Mouse (Mus musculus) spleen, adult 10 weeks (tissue): ENCODE measurements around the gene Kif1a. TPM values are rescaled to one million over a fixed set of nuclear protein-coding genes. Genes with fewer than 3 reads are reported as not detected.

Source experiments
- polyA plus RNA-seq: library from polyadenylated mRNA; stranded (reverse); fragments of 350-450 nt; fragmentation: Illumina TruSeq; extraction: RNeasy Lipid Tissue Mini Kit (QIAGEN cat#74804); gene quantifications from one replicate; pipeline ENCODE4 v1.2.3, GENCODE M21; 2015; ENCODE audit warnings: low replicate concordance; ENCODE audit not compliant: insufficient read depth

Gene Kif1a
- 0.26 TPM for polyA plus RNA-seq

DNA sequence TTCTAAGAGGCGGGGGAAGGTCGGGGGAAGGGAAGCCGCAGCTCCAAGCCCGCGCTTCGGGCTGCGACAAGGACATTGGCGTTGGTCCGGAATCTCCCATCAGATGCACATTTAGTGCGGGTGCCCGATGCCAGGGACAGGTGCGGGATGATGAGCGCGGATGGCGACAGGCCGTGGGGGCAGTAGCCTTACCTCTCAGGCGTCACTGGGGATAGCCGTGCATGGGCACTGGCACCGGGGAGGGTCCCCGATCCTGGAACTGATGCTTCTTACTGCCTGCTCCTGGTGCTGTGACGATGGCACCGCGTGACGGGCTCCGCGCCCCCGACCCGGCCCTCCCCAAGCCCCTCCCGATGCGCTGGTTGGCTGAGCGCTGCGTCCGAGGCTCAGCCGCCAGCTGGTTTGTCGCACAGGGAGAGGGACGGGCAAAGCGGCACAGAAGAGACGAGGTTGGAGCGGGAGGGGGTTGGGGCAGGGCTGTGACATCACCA is at the start of gene Kif1a:
Gene Kif1a (minus strand): TSS at position 381 of the 491 bp plus-strand sequence.

DNA sequence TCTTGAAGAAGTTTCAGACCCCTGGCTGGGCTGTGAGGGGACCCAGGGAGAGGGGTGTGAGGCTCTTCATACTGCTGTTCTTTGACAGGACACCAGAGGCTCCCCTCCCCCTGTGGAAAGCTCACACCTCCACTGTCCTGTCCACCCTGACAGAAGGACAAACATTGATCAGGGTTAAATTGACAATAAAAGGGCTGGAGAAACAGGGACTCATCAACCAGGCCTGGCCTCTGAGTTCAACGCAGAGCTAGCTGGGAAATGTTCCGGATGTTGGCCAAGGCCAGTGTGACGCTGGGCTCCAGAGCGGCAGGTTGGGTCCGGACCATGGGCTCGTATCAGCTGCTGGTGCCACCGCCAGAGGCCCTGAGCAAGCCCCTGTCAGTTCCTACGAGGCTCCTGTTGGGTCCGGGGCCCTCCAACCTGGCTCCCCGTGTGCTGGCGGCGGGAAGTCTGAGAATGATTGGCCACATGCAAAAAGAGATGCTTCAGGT is 33.3 kb upstream of the Kif1a start, which contains the start of gene Agxt:
Gene Agxt (plus strand): TSS at position 205 of the 491 bp plus-strand sequence.

DNA sequence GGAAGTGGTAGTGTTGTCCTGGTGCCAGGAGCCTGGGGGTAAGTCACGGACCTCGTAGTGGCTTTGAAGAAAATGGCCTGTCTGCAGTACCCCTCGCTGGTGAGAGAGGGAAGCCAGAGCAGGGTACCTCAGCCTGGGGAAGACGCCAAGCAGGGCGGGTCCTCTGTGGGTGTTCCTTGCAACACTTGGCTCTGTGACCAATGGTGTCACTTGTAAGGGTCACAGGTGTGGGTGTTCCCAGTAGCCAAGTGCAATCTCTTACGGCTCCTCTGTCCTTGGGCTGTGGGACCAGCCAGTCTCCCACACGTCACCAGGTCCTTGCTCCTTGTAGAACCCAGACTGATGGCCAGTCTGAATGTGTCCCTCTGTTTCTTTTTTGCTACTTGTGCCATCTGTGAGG is 95.7 kb downstream of the Kif1a start, which contains the start of gene Aqp12:
Gene Aqp12 (plus strand): TSS at position 274 of the 400 bp plus-strand sequence.

Other genes with a start within 250 kb of the Kif1a start
- 0.46 TPM for gene Ankmy1, start 199.0 kb downstream of the Kif1a start, polyA plus RNA-seq
- 4.8 TPM for gene Dusp28, start 195.0 kb downstream of the Kif1a start, polyA plus RNA-seq
- gene Rnpepl1, start 191.2 kb downstream of the Kif1a start, polyA plus RNA-seq: 25.5 TPM
- gene Capn10, start 167.6 kb downstream of the Kif1a start, polyA plus RNA-seq: 7.0 TPM
- gene Gpr35, start 151.1 kb downstream of the Kif1a start, polyA plus RNA-seq: 16.5 TPM
- gene Aqp12, start 95.6 kb downstream of the Kif1a start, polyA plus RNA-seq: not detected
- not detected for gene Agxt, start 33.3 kb upstream of the Kif1a start, polyA plus RNA-seq
- not detected for gene 2310007B03Rik, start 59.0 kb upstream of the Kif1a start, polyA plus RNA-seq
- gene Crocc2, start 66.8 kb upstream of the Kif1a start, polyA plus RNA-seq: 0.30 TPM
- 35.9 TPM for gene Sned1, start 133.9 kb upstream of the Kif1a start, polyA plus RNA-seq
- gene Mterf4, start 204.0 kb upstream of the Kif1a start, polyA plus RNA-seq: 21.9 TPM
- 33.8 TPM for gene Ppp1r7, start 240.9 kb upstream of the Kif1a start, polyA plus RNA-seq
- gene Pask, start 241.5 kb upstream of the Kif1a start, polyA plus RNA-seq: 2.4 TPM